Mouse (Mus musculus): ENCODE measurements around the gene Apobec1. TPM values are rescaled to one million over a fixed set of nuclear protein-coding genes. Genes with fewer than 3 reads are reported as not detected.

Apobec1 gene
- polyA plus RNA-seq, 1 experiment from 2014 or later: 1.9 TPM

Other genes starting within 250 kb of the Apobec1 start
- gene Rimklb, start 103.7 kb downstream of the Apobec1 start, polyA plus RNA-seq (2015; fragmentation: Nextera tagmentation; extraction: Ambion mirVana): 98.2 and 104 TPM in 2 replicates
- gene Mfap5, start 96.6 kb downstream of the Apobec1 start, polyA plus RNA-seq (2015; fragmentation: Nextera tagmentation; extraction: Ambion mirVana): 1.7 and 1.8 TPM in 2 replicates
- 0.34 and 0.47 TPM in 2 replicates for gene Aicda, start 48.6 kb downstream of the Apobec1 start, polyA plus RNA-seq (2015; fragmentation: Nextera tagmentation; extraction: Ambion mirVana)
- gene Gdf3, start 7.6 kb upstream of the Apobec1 start, polyA plus RNA-seq (2015; fragmentation: Nextera tagmentation; extraction: Ambion mirVana): 0.12 TPM in 1 of 2 replicates, not detected in the other
- not detected in 2 replicates for gene Dppa3, start 24.0 kb upstream of the Apobec1 start, polyA plus RNA-seq (2015; fragmentation: Nextera tagmentation; extraction: Ambion mirVana)
- 0.09 and 0.28 TPM in 2 replicates for gene Nanog, start 105.0 kb upstream of the Apobec1 start, polyA plus RNA-seq (2015; fragmentation: Nextera tagmentation; extraction: Ambion mirVana)
- 15.9 TPM in 2 replicates for gene Slc2a3, start 199.2 kb upstream of the Apobec1 start, polyA plus RNA-seq (2015; fragmentation: Nextera tagmentation; extraction: Ambion mirVana)
- gene Foxj2, start 217.5 kb upstream of the Apobec1 start, polyA plus RNA-seq (2015; fragmentation: Nextera tagmentation; extraction: Ambion mirVana): 4.9 and 6.2 TPM in 2 replicates

Measured in midbrain, embryonic 13.5 days (tissue).